Mouse (Mus musculus): ENCODE measurements around the gene Plekhm1.
"Not testable (repeated sequence)": the region's sequence is repeated elsewhere in the genome, so short reads cannot be mapped to it uniquely, and the experiment has no call there.

Gene Plekhm1

GRCm38 (mm10) chr11:103411981-103412949 lies at the start of gene Plekhm1:
TSS of gene Plekhm1 (minus strand) at chr11:103412687.
- ATAC-seq (ENCODE audit: low TSS enrichment) = peak; percentile 99

GRCm38 (mm10) chr11:103451105-103451504 lies 38.6 kb upstream of the Plekhm1 start:
- not testable (repeated sequence) for ATAC-seq (ENCODE audit: low TSS enrichment)

- not testable (repeated sequence) for ATAC-seq (ENCODE audit: low TSS enrichment)
These were observed 37.2 kb upstream of the Plekhm1 start for GRCm38 (mm10) chr11:103449721-103450120.

GRCm38 (mm10) chr11:103443678-103444077 lies 31.2 kb upstream of the Plekhm1 start:
- ATAC-seq (ENCODE audit: low TSS enrichment) = no peak

GRCm38 (mm10) chr11:103436282-103436681 lies 23.8 kb upstream of the Plekhm1 start:
- ATAC-seq (ENCODE audit: low TSS enrichment) = no peak

- ATAC-seq (ENCODE audit: low TSS enrichment) = no peak
These were observed 12.5 kb upstream of the Plekhm1 start for GRCm38 (mm10) chr11:103425031-103425430.

- ATAC-seq (ENCODE audit: low TSS enrichment) = no peak
These were observed 7.2 kb upstream of the Plekhm1 start for GRCm38 (mm10) chr11:103419667-103420066.

GRCm38 (mm10) chr11:103419226-103419625 lies 6.7 kb upstream of the Plekhm1 start:
- no peak for ATAC-seq (ENCODE audit: low TSS enrichment)

GRCm38 (mm10) chr11:103413516-103413915 lies 1.0 kb upstream of the Plekhm1 start:
- no peak for ATAC-seq (ENCODE audit: low TSS enrichment)

- no peak; the same call in none of the 2 replicates for ATAC-seq (ENCODE audit: low TSS enrichment)
These were observed 500 bp upstream of the Plekhm1 start for GRCm38 (mm10) chr11:103412950-103413423.

- ATAC-seq (ENCODE audit: low TSS enrichment) = no peak
These were observed 1.2 kb downstream of the Plekhm1 start for GRCm38 (mm10) chr11:103411301-103411700.

- ATAC-seq (ENCODE audit: low TSS enrichment) = no peak
These were observed 3.6 kb downstream of the Plekhm1 start for GRCm38 (mm10) chr11:103408880-103409279.

GRCm38 (mm10) chr11:103407136-103407535 lies 5.4 kb downstream of the Plekhm1 start:
- ATAC-seq (ENCODE audit: low TSS enrichment) = not testable (repeated sequence)

- no peak for ATAC-seq (ENCODE audit: low TSS enrichment)
These were observed 5.9 kb downstream of the Plekhm1 start for GRCm38 (mm10) chr11:103406551-103406950.

GRCm38 (mm10) chr11:103405814-103406213 lies 6.7 kb downstream of the Plekhm1 start:
- ATAC-seq (ENCODE audit: low TSS enrichment) = no peak

- no peak for ATAC-seq (ENCODE audit: low TSS enrichment)
These were observed 7.9 kb downstream of the Plekhm1 start for GRCm38 (mm10) chr11:103404618-103405017.

GRCm38 (mm10) chr11:103403776-103404175 lies 8.7 kb downstream of the Plekhm1 start:
- no peak for ATAC-seq (ENCODE audit: low TSS enrichment)

- ATAC-seq (ENCODE audit: low TSS enrichment) = peak; percentile 94
These were observed 9.7 kb downstream of the Plekhm1 start for GRCm38 (mm10) chr11:103402738-103403137.

GRCm38 (mm10) chr11:103402198-103402597 lies 10.3 kb downstream of the Plekhm1 start:
- peak; percentile 78 for ATAC-seq (ENCODE audit: low TSS enrichment)

GRCm38 (mm10) chr11:103399986-103400385 lies 12.5 kb downstream of the Plekhm1 start:
- no peak for ATAC-seq (ENCODE audit: low TSS enrichment)

GRCm38 (mm10) chr11:103399050-103399449 lies 13.4 kb downstream of the Plekhm1 start:
- ATAC-seq (ENCODE audit: low TSS enrichment) = no peak

GRCm38 (mm10) chr11:103396682-103397081 lies 15.8 kb downstream of the Plekhm1 start:
- ATAC-seq (ENCODE audit: low TSS enrichment) = no peak

GRCm38 (mm10) chr11:103396236-103396635 lies 16.3 kb downstream of the Plekhm1 start:
- ATAC-seq (ENCODE audit: low TSS enrichment) = no peak

Measured in frontal cortex, adult (tissue).